Mouse (Mus musculus) gastrocnemius, postnatal 25 days (tissue): ENCODE results near the gene Galnt18. TPM values are rescaled to one million over a fixed set of nuclear protein-coding genes. Genes with fewer than 3 reads are reported as not detected.

Experiments
- DNase-seq: peaks from one replicate; pipeline ENCODE4 v3.0.0; 2022
- long read RNA-seq, 2 experiments: library from polyadenylated mRNA; stranded (forward); transcript quantifications; one replicate each; pipeline ENCODE4 v2.0.0; 2021
- total RNA-seq, 2 experiments: library from RNA; stranded (reverse); gene quantifications; 1 replicate in 1 of 2; 2 replicates in 1 of 2; pipeline ENCODE4 v1.2.3; 2021

The Galnt18 gene
- total RNA-seq, result 1 to 10 TPM; 4.1 to 5.2 TPM
- long read RNA-seq, experiment 1, partial matches to known transcripts, result 0 of 32 reads
- long read RNA-seq, experiment 1, other reads (novel, unspliced or antisense), result 30 of 32 reads
- long read RNA-seq, experiment 2, transcript Galnt18-202 (11 exons, 2,530 nt), result major isoform, 9 of 24 reads
- long read RNA-seq, experiment 2, partial matches to known transcripts, result 0 of 24 reads
- long read RNA-seq, experiment 2, other reads (novel, unspliced or antisense), result 15 of 24 reads

- peak; percentile 97 for DNase-seq
Observed at GRCm38 (mm10) chr7:111779504-111780242, at the start of gene Galnt18. TSS of gene Galnt18 (minus strand) at chr7:111779977.

GRCm38 (mm10) chr7:111827337-111827736 lies 47.6 kb upstream of the Galnt18 start:
- peak; percentile 56 for DNase-seq

GRCm38 (mm10) chr7:111813093-111813492 lies 33.3 kb upstream of the Galnt18 start:
- no peak for DNase-seq

GRCm38 (mm10) chr7:111811036-111811435 lies 31.3 kb upstream of the Galnt18 start:
- no peak for DNase-seq

- DNase-seq, result no peak
Observed at GRCm38 (mm10) chr7:111809796-111810195, 30.0 kb upstream of the Galnt18 start.

GRCm38 (mm10) chr7:111806083-111806482 lies 26.3 kb upstream of the Galnt18 start:
- no peak for DNase-seq

GRCm38 (mm10) chr7:111804646-111805045 lies 24.9 kb upstream of the Galnt18 start:
- DNase-seq, result no peak

GRCm38 (mm10) chr7:111800785-111801184 lies 21.0 kb upstream of the Galnt18 start:
- no peak for DNase-seq

- DNase-seq, result no peak
Observed at GRCm38 (mm10) chr7:111800120-111800519, 20.3 kb upstream of the Galnt18 start.

- no peak for DNase-seq
Observed at GRCm38 (mm10) chr7:111799021-111799420, 19.2 kb upstream of the Galnt18 start.

- no peak for DNase-seq
Observed at GRCm38 (mm10) chr7:111797337-111798010, 17.7 kb upstream of the Galnt18 start.

GRCm38 (mm10) chr7:111795059-111795458 lies 15.3 kb upstream of the Galnt18 start:
- DNase-seq, result no peak

- DNase-seq, result no peak
Observed at GRCm38 (mm10) chr7:111792154-111792553, 12.4 kb upstream of the Galnt18 start.

GRCm38 (mm10) chr7:111791347-111791746 lies 11.6 kb upstream of the Galnt18 start:
- no peak for DNase-seq

- DNase-seq, result no peak
Observed at GRCm38 (mm10) chr7:111787921-111788320, 8.1 kb upstream of the Galnt18 start.

- DNase-seq, result no peak
Observed at GRCm38 (mm10) chr7:111785478-111785877, 5.7 kb upstream of the Galnt18 start.

- DNase-seq, result peak; percentile 18
Observed at GRCm38 (mm10) chr7:111782126-111782525, 2.3 kb upstream of the Galnt18 start.

- DNase-seq, result no peak
Observed at GRCm38 (mm10) chr7:111781316-111781715, 1.5 kb upstream of the Galnt18 start.

- peak; percentile 10 for DNase-seq
Observed at GRCm38 (mm10) chr7:111778789-111779503, 831 bp downstream of the Galnt18 start.

GRCm38 (mm10) chr7:111778212-111778611 lies 1.6 kb downstream of the Galnt18 start:
- no peak for DNase-seq

GRCm38 (mm10) chr7:111777186-111777585 lies 2.6 kb downstream of the Galnt18 start:
- no peak for DNase-seq

- peak; percentile 20 for DNase-seq
Observed at GRCm38 (mm10) chr7:111776160-111776559, 3.6 kb downstream of the Galnt18 start.
